Mouse (Mus musculus): ENCODE data around the gene Yjefn3.
"Not testable (repeated sequence)": the region's sequence is repeated elsewhere in the genome, so short reads cannot be mapped to it uniquely, and the experiment has no call there.

DNA sequence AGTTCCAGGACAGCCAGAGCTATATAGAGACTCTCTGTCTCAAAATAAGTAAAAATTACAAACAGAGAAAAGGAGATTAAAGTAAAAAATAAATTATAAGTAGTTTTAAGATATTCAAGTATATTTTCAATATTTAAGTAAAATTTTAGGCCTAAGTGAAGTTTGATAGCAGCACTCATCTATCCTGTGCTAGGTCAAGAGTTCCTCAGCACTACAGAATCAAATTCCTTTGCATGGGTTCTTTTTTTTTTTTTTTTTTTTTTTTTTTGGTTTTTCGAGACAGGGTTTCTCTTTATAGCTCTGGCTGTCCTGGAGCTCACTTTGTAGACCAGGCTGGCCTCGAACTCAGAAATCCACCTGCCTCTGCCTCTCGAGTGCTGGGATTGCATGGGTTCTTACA, 40.0 kb upstream of the Yjefn3 start:
- TF ChIP-seq CTCF, EP300 (IDR thresholded peaks at IDR 0.05; ENCODE audit: low read depth): not testable (repeated sequence)
